Mouse (Mus musculus) gastrocnemius, adult 2 months (tissue): Measurements from ENCODE around the gene Cyp2d26. TPM values are rescaled to one million over a fixed set of nuclear protein-coding genes. Genes with fewer than 3 reads are reported as not detected.

Experiments
- DNase-seq: peaks from one replicate; pipeline ENCODE4 v3.0.0; 2022
- H3K27ac ChIP-seq: fragments of 200-600 bp; 2 replicates; pipeline ENCODE4 v1.8.1; 2022; ENCODE audit warnings: mild to moderate bottlenecking
- H3K4me3 ChIP-seq: fragments of 200-600 bp; 2 replicates; pipeline ENCODE4 v1.8.1; 2022; ENCODE audit warnings: mild to moderate bottlenecking, moderate library complexity
- CTCF ChIP-seq: fragments of 200-600 bp; IDR thresholded peaks from 2 replicates; pipeline ENCODE4 v1.8.1; 2022; ENCODE audit warnings: antibody characterized with exemption, mild to moderate bottlenecking, moderate library complexity
- intact Hi-C: fragments of 180-260 bp; cut with DNase I; formaldehyde crosslinking; loops from one replicate; pipeline ENCODE4 v1.15.1; 2025
- long read RNA-seq, 2 experiments: library from polyadenylated mRNA; stranded (forward); transcript quantifications; one replicate each; pipeline ENCODE4 v2.0.0; 2021
- total RNA-seq, 2 experiments: library from RNA; stranded (reverse); gene quantifications; 2 replicates each; pipeline ENCODE4 v1.2.3; 2021

Gene Cyp2d26
- not detected for total RNA-seq
- long read RNA-seq, experiment 1 = 0 reads
- long read RNA-seq, experiment 2 = 0 reads

- TF ChIP-seq CTCF = no peak
- Histone ChIP-seq H3K27ac (no peak within 1 kb of the TSS), H3K4me3 (no peak within 1 kb of the TSS)
- intact Hi-C loops = no loop called here
- no peak for DNase-seq
Measured at GRCm38 (mm10) chr15:82794277-82794676, at the start of gene Cyp2d26. Cyp2d26 (minus strand) TSS chr15:82794294.

GRCm38 (mm10) chr15:82839146-82839545, 45.1 kb upstream of the Cyp2d26 start:
- Histone ChIP-seq H3K4me3 (no peak overlapping the region), H3K27ac (no peak overlapping the region)
- intact Hi-C loops = no loop called here
- DNase-seq = no peak
- TF ChIP-seq CTCF = no peak

- Histone ChIP-seq H3K4me3 (no peak overlapping the region), H3K27ac (no peak overlapping the region)
- TF ChIP-seq CTCF = no peak
- no peak for DNase-seq
- intact Hi-C loops = no loop called here
Measured at GRCm38 (mm10) chr15:82829917-82830316, 35.8 kb upstream of the Cyp2d26 start.

- intact Hi-C loops = no loop called here
- Histone ChIP-seq H3K4me3 (no peak overlapping the region), H3K27ac (no peak overlapping the region)
- TF ChIP-seq CTCF = no peak
- no peak for DNase-seq
Measured at GRCm38 (mm10) chr15:82825866-82826265, 31.8 kb upstream of the Cyp2d26 start.

- intact Hi-C loops = no loop called here
- no peak for DNase-seq
- TF ChIP-seq CTCF = no peak
- H3K27ac ChIP-seq = no peak overlapping the region
- H3K4me3 ChIP-seq = no peak overlapping the region
Measured at GRCm38 (mm10) chr15:82822347-82822746, 28.3 kb upstream of the Cyp2d26 start.

- Histone ChIP-seq H3K27ac (no peak overlapping the region), H3K4me3 (no peak overlapping the region)
- intact Hi-C loops = no loop called here
- no peak for TF ChIP-seq CTCF
- no peak for DNase-seq
Measured at GRCm38 (mm10) chr15:82821657-82822056, 27.6 kb upstream of the Cyp2d26 start.

- Histone ChIP-seq H3K4me3 (no peak overlapping the region), H3K27ac (no peak overlapping the region)
- TF ChIP-seq CTCF = no peak
- intact Hi-C loops = loop anchor here (10.0 kb wide), 2 partner anchors 300 to 700 kb away; partner anchors contain the start of gene Ttll1
- DNase-seq = no peak
Measured at GRCm38 (mm10) chr15:82815296-82815695, 21.2 kb upstream of the Cyp2d26 start.

GRCm38 (mm10) chr15:82814806-82815205, 20.7 kb upstream of the Cyp2d26 start:
- H3K27ac ChIP-seq = no peak overlapping the region
- intact Hi-C loops = loop anchor here (1.0 to 10.0 kb wide), 4 partner anchors 222 to 700 kb away; partner anchors contain the start of gene Ttll1
- TF ChIP-seq CTCF = peak; percentile 93
- DNase-seq = peak; percentile 63
- no peak overlapping the region for H3K4me3 ChIP-seq

GRCm38 (mm10) chr15:82814321-82814720, 20.2 kb upstream of the Cyp2d26 start:
- no peak overlapping the region for H3K4me3 ChIP-seq
- DNase-seq = no peak
- intact Hi-C loops = loop anchor here (1.0 to 10.0 kb wide), 4 partner anchors 223 to 700 kb away; partner anchors contain the start of gene Ttll1
- H3K27ac ChIP-seq = no peak overlapping the region
- no peak for TF ChIP-seq CTCF

- intact Hi-C loops = loop anchor here (5.0 to 10.0 kb wide), 3 partner anchors 304 to 704 kb away; partner anchors contain the start of gene Ttll1
- Histone ChIP-seq H3K4me3 (no peak overlapping the region), H3K27ac (no peak overlapping the region)
- DNase-seq = no peak
- no peak for TF ChIP-seq CTCF
Measured at GRCm38 (mm10) chr15:82810556-82810955, 16.5 kb upstream of the Cyp2d26 start.

- intact Hi-C loops = loop anchor here (10.0 kb wide), 1 partner anchor 795 kb away; no protein-coding TSS in a partner anchor
- TF ChIP-seq CTCF = no peak
Measured at GRCm38 (mm10) chr15:82809511-82809910, 15.4 kb upstream of the Cyp2d26 start.

GRCm38 (mm10) chr15:82806969-82807763, 13.1 kb upstream of the Cyp2d26 start:
- no peak overlapping the region for H3K4me3 ChIP-seq
- TF ChIP-seq CTCF = no peak
- no peak overlapping the region for H3K27ac ChIP-seq
- no peak for DNase-seq
- intact Hi-C loops = loop anchor here (10.0 kb wide), 1 partner anchor 798 kb away; no protein-coding TSS in a partner anchor

More at GRCm38 (mm10) chr15:82809511-82809910, 15.4 kb upstream of the Cyp2d26 start:
- no peak for DNase-seq
- Histone ChIP-seq H3K27ac (no peak overlapping the region), H3K4me3 (no peak overlapping the region)
